Mouse (Mus musculus) layer of hippocampus, adult 18-20 months (tissue): ENCODE results near the gene Nudt8. TPM values are rescaled to one million over a fixed set of nuclear protein-coding genes. Genes with fewer than 3 reads are reported as not detected.
"Not testable (repeated sequence)": the region's sequence is repeated elsewhere in the genome, so short reads cannot be mapped to it uniquely, and the experiment has no call there.

Experiments used
- DNase-seq, 2 experiments: peaks; one replicate each; pipeline ENCODE4 v3.0.0; 2022; ENCODE audit warnings: low spot score in 2 of 2
- total RNA-seq, 2 experiments: library from RNA; stranded (reverse); gene quantifications; 2 replicates each; pipeline ENCODE4 v1.2.3; 2021

Nudt8 gene
- total RNA-seq, 2 experiments from 2014 or later = 9.5 to 10.1 TPM

GRCm38 (mm10) chr19:4013066-4013465, 12.7 kb downstream of the Nudt8 start:
- no peak for DNase-seq

- no peak for DNase-seq
Observed at GRCm38 (mm10) chr19:4014802-4015201, 14.4 kb downstream of the Nudt8 start.

GRCm38 (mm10) chr19:4015635-4016034, 15.3 kb downstream of the Nudt8 start:
- no peak for DNase-seq

- DNase-seq = no peak
Observed at GRCm38 (mm10) chr19:4017921-4018587, 17.7 kb downstream of the Nudt8 start.

GRCm38 (mm10) chr19:4018743-4019583, 18.6 kb downstream of the Nudt8 start:
- peak; percentile 65 to 89 for DNase-seq

- DNase-seq = no peak
Observed at GRCm38 (mm10) chr19:4023185-4023584, 22.8 kb downstream of the Nudt8 start.

GRCm38 (mm10) chr19:4027576-4027975, 27.2 kb downstream of the Nudt8 start:
- no peak for DNase-seq

- DNase-seq = no peak
Observed at GRCm38 (mm10) chr19:4032668-4033067, 32.3 kb downstream of the Nudt8 start.

- no peak for DNase-seq
Observed at GRCm38 (mm10) chr19:4033298-4033697, 32.9 kb downstream of the Nudt8 start.

GRCm38 (mm10) chr19:4033742-4034141, 33.4 kb downstream of the Nudt8 start:
- DNase-seq = no peak

- no peak for DNase-seq
Observed at GRCm38 (mm10) chr19:4036327-4037045, 36.1 kb downstream of the Nudt8 start.

- not testable (repeated sequence) for DNase-seq
Observed at GRCm38 (mm10) chr19:4037154-4037787, 36.9 kb downstream of the Nudt8 start.

GRCm38 (mm10) chr19:4037788-4038232, 37.4 kb downstream of the Nudt8 start, which contains the start of gene Gstp1:
TSS of gene Gstp1 (minus strand) at chr19:4037985.
- peak; percentile 89 to 94 for DNase-seq

GRCm38 (mm10) chr19:4040941-4041340, 40.6 kb downstream of the Nudt8 start:
- not testable (repeated sequence) for DNase-seq

- not testable (repeated sequence) for DNase-seq
Observed at GRCm38 (mm10) chr19:4041500-4041899, 41.1 kb downstream of the Nudt8 start.

- DNase-seq = no peak
Observed at GRCm38 (mm10) chr19:4042124-4042523, 41.7 kb downstream of the Nudt8 start.

- not testable (repeated sequence) for DNase-seq
Observed at GRCm38 (mm10) chr19:4044109-4044508, 43.7 kb downstream of the Nudt8 start.

- peak; percentile 79 to 91 for DNase-seq
Observed at GRCm38 (mm10) chr19:4045966-4046865, 45.8 kb downstream of the Nudt8 start, which contains the start of gene Gstp2. TSS of gene Gstp2 (minus strand) at chr19:4046023.

GRCm38 (mm10) chr19:4046866-4047254, 46.5 kb downstream of the Nudt8 start:
- DNase-seq = no peak

- peak in 1 of 2 experiments; percentile 81 for DNase-seq
Observed at GRCm38 (mm10) chr19:4047859-4048258, 47.5 kb downstream of the Nudt8 start.
